Mouse (Mus musculus): ENCODE results near the gene Aar2.
"Not testable (repeated sequence)": the region's sequence is repeated elsewhere in the genome, so short reads cannot be mapped to it uniquely, and the experiment has no call there.

The Aar2 gene

DNA sequence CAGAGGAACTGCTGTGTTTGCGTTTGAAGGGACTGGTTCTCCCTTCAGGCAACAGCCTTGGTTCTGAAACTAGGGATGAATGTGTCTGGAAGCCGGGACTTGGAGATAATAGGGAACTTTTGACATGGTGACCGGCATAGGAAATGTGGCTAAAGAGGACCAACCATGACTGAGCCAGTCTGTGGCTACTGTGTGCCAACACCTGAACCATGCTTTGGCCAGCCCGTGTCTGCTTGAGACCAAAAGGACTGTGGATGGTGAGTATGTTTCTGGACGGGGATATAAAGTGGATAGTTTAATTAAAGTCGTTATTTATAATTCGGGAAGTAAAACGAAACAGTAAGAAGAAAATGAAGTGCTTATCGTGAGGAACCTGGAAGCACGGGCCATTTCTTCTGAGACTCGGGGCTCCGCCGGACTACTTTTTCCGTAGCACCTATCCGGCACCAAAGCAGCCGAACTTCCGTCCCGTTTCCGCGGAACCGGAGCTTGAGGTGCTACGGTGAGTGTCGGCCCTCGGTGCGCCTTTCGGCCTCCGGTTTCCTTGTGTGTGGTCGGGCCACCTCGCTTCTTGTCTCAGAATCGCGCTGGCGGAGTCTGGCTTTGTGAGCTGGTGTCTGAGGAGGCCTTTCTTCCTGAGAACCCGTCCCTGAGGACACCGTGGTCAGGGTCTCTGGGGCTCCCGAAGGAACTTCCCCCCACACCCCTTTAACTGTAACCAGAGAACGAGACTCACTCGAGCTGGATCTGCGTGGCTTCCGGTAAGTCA, at the start of gene Aar2:
Gene Aar2, plus strand, starts transcription at position 462 of the 769 bp plus-strand sequence.
- DNase-seq (ENCODE audit: low read depth in 1 of 2, low spot score in 2 of 2) = peak; percentile 33 to 70

DNA sequence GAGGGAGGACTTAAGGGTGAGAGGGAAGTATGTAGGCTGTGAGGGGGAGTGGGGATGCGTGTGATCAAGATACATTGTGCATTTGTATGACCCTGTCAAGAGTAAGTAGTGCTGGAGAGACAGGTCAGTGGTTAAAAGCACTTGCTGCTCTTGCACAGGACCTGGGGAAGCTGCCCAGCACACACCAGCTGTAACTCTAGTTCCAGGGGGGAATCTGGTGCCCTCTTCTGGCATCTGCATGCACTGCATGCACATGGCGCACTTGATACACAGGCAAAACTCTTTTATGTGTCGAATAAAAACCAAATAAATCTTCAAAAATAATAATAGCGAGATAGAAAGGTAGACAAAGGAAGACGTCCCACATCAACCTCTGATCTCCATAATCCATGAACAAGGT, 49.5 kb upstream of the Aar2 start:
- no peak for DNase-seq (ENCODE audit: low read depth in 1 of 2, low spot score in 2 of 2)

DNA sequence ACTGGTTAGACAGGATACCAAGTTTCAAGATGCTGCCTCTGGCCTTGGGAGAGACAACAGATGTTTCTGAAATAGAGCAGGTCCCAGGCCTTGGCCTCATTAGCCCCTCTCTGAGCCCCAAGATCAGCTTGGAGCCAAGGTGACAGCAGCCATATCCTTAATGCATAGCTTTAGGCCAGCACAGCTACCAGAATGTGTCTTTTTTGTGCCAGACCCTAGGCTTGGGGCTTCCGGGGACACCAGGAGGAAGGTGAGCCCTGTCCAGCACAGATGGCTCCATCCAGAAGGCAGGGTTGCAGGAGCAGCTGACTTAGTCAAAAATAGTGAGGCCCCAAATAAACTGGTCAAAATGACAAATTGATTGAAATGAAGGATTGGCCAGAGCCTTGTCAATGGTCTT, 46.4 kb upstream of the Aar2 start:
- no peak for DNase-seq (ENCODE audit: low read depth in 1 of 2, low spot score in 2 of 2)

DNA sequence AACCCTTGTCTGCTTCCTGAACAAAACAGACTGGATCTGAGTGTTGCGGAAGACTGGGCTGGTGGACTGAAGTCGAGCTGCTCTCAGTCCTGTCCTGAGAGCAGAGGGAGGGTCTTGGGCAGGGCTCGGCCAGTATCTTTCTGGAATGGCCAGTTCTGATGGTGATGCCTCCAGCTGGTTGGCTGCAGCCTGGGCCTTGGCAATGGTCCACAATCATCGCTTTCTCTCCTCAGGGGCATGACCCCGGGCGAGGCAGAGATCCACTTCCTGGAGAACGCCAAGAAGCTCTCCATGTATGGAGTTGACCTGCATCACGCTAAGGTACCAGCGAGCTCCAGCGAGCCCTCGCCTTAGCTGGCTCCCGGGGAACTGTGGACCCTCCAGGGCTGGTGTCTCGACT, 41.9 kb upstream of the Aar2 start:
- DNase-seq (ENCODE audit: low read depth in 1 of 2, low spot score in 2 of 2) = no peak

DNA sequence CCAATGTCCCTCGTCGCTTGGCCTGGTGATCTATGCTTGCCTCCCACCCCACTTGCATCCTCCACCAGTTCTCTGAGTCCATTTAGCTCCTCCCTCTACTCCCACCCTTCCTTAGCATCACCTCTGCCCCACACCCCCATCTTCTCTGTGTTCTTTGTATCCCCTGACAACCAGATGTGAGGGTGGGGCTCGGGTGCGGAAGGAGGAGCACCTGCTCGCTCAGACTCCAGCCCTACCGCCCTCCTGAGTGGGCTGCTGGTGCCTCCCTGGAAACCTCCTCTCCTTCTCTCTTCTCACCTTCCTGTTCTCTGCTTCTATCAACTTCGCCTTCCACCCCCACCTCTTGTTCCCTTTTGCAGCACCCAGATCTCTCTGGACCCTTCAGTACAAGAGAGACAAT, 35.4 kb upstream of the Aar2 start:
- no peak for DNase-seq (ENCODE audit: low read depth in 1 of 2, low spot score in 2 of 2)

DNA sequence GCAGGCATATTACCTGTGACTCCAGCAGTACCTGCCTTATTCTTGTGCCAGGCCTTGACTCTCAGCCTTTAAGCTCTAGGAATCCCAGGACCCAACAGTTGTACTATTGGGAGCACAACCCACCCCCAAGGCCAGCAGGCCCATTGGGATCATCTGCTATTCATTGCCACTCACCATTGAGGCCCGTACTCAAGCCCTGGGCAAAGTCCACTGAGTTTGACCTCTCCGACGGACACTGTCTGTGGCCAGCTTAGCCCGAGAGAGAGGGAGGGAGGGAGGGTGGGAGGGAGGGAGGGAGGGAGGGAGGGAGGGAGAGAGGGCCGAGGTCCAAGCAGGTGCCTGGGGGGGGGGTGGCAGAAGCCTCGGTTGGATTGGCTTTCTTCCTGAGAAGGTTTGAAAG, 34.8 kb upstream of the Aar2 start:
- DNase-seq (ENCODE audit: low read depth in 1 of 2, low spot score in 2 of 2) = no peak

DNA sequence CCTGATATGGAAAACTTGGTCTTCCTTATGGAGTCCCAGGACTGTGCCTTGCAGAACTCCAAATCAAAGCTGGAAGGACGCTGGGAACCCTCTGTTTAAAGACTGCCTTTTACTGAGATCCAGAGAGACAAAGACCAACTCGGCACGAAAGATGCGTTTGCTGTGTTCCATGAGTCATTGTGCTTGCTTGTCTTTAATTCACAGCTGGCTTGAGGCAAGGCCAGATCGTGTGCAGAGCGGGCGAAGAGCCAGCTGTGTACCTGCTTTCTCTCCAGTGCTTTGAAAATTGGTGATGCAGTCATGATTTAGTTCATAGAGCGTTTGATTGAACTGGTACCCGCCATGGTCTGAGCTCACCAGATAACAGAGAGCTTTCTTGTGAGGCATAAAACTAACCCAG, 32.3 kb upstream of the Aar2 start:
- DNase-seq (ENCODE audit: low read depth in 1 of 2, low spot score in 2 of 2) = no peak

DNA sequence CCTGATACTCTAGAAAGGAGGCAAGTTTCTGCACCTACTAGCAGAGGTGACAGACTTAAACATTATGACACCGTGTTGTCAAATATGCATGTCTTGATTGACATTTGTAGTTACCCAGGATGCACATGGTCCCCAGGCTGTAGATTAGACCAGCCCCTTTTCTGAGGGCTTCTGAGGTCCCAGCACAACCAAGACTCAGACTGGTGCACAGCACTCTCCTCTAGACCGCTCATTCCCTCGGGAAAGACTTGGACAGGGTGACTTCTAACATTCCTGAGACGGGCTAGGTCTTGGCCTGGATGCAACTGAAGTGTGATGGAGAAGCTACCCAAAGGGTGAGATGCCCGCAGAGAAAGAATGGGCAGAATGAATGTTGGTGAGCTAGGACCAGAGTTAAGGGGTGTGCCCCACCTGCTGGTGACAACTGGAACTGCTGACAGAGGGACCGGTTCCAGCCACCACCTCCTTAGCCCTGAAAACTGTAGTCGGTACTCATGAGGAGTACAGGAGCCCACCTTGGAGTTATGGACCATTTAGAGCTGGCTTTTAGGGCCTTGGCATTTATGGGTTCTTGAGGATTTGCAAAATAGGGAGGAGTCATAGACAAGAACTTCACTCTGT, 31.7 kb upstream of the Aar2 start:
- peak in 1 of 2 experiments; percentile 39 for DNase-seq (ENCODE audit: low read depth in 1 of 2, low spot score in 2 of 2)

DNA sequence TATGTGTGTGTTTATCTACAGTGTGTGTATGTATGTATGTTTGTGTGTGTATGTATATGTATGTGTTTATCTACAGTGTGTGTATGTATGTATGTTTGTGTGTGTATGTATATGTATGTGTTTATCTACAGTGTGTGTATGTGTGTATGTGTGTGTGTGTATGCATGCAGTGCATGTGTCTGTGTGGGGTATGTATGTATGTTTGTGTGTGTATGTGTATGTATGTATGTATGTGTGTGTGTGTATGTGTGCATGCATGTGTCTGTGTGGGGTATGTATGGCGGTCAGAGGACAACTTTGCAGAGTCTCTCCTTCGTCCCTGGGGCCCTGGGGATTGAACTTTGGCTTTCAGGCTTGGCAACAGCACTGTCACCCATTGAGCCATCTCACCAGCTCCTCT, 30.7 kb upstream of the Aar2 start:
- not testable (repeated sequence) for DNase-seq (ENCODE audit: low read depth in 1 of 2, low spot score in 2 of 2)

DNA sequence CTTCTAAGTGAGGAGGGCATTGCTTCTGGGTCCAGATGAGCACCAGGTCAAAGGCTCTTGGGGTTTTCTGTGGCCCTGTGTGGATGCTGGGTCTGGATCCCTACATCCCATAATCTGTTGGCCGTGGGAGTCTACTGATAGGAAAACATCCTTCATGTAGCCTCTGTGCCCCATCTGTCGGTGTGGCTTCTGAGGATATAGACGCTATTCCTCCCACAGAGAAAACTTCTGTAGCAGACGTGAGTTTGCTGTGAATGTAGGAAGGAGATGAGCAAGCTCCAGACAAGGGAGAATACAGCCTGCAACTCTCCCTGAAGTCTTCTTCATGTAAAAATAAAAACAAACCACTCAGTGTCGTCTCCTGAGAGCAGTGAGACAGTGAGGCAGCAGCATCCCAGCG, 29.1 kb upstream of the Aar2 start:
- DNase-seq (ENCODE audit: low read depth in 1 of 2, low spot score in 2 of 2) = no peak

DNA sequence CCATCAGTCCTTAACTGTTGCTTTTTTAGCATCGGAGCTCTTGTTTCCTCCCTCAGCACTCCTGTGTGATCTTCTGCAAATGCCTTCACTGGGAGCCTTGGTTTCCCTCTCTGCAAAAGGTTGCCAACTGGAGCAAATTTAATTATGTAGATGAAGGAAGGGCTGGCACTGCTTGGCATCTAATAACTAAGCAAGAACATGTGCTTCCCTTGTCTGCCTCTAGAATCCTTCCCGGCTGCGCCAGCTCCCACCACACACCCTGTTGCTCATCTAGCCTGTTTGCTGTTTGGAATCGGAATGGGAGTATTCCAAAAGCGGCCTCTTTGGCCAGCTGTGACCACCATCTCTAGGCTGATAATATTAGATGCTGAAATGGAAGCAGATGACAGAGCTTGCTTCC, 27.8 kb upstream of the Aar2 start:
- no peak for DNase-seq (ENCODE audit: low read depth in 1 of 2, low spot score in 2 of 2)

DNA sequence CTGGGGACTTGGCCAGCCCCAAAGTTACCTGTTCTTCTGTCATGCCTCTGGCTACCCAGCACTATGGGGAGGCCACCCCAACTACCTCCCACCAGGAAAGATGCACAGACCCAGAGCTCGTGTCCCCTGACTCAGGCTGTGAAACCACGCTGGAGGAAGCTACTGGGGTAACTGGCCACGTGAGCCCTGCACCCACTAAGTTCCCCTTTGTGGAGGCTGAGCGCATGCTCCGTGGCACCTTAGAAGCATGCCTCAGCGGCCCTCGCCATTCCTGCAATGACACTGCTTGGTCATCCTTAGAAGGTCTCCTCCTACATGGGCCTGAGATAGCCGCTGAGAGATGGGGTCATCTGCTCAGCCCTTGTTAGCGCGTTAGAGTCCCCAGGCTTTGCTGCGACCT, 24.4 kb upstream of the Aar2 start:
- DNase-seq (ENCODE audit: low read depth in 1 of 2, low spot score in 2 of 2) = peak; percentile 52 to 67

DNA sequence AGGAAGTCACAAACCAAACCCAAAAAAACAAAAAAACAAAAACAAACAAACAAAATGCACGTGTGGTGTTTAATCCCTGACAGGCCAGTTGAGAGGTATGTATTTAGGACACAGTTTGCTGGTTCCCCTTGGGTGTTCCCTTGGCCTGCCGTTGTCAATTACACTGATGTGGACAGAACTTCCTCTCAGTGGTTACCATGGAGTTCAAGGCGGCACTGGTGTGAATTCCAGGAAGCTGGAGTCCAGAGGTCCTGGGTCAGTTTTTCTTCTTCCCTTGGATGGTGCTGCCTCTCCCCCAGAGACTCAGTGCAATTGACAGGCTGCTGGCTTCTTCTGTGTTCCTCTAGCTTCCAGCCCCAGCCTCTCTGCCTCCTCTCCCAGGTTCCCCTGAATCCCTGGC, 23.3 kb upstream of the Aar2 start:
- no peak for DNase-seq (ENCODE audit: low read depth in 1 of 2, low spot score in 2 of 2)

DNA sequence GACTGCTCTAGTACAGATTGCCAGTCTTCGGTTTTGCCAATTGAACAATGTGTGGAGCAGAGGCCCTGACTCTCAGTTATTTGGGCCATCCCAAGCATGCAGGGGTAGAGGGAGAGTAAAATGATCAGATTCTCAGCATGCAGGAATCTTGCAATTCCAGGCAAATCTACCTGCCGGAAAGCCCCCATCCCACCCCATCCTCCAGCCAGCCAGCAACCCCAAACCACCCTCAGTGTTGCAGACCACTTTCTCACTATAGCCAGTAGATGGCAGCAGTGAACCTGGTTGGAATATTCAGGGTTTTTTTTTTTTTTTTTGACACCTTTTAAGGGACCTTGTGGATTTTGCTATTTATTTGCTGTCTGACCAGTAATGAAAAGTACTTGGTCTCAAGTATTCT, 17.7 kb upstream of the Aar2 start:
- DNase-seq (ENCODE audit: low read depth in 1 of 2, low spot score in 2 of 2) = no peak

DNA sequence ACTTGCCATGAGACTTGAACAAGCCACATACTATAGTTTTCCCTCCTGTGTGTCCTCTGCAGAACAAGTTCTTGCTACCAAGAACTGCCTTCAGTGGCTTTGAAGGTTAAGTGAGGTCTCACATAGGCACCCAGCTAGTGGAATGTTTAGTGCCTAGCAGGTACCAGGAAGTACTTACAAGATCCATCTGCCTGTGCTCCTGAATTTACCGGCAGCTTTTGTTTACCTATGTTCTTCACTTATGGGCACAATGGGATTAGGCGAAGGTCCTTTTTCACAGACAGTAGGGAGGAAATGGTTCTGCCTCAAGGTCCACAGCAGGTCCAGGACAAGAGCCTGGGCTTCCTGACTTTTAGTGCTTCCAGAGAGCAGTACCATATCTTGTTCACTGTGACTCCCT, 14.2 kb upstream of the Aar2 start:
- DNase-seq (ENCODE audit: low read depth in 1 of 2, low spot score in 2 of 2) = no peak

DNA sequence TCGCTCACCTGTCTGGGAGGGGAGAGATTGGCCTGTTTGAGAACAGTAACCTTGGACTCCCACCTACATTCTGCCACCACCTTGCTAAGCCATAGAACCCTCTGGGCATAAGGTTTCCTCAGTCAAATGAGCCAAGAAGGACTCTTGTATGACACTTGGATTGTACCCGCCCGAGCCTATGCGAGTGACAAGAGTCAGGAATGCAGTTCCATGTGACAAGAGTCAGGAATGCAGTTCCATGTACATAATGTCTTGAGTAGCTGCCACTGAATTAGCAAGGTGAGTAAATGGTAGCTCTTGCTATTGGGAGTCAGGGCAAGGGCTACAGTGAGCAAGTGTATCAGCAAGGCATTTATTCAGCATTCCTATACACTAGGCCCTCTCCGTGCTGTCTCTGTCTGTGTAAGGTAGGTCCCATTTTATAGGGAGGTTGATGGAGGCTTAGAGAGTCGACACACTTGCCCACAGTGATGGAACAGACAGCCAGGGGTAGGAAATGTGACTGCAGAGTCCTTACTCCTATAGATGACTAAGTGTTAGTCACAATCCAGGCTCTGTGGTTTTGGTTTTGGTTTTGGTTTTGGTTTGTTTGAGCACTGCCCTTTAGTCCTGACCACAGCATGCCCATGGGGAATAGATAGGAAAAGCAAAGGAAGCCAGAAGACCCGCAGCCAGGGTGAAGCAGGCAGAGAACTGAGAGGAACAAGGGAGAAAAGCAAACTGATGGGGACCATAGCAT, 8.4 kb upstream of the Aar2 start:
- no peak for DNase-seq (ENCODE audit: low read depth in 1 of 2, low spot score in 2 of 2)

DNA sequence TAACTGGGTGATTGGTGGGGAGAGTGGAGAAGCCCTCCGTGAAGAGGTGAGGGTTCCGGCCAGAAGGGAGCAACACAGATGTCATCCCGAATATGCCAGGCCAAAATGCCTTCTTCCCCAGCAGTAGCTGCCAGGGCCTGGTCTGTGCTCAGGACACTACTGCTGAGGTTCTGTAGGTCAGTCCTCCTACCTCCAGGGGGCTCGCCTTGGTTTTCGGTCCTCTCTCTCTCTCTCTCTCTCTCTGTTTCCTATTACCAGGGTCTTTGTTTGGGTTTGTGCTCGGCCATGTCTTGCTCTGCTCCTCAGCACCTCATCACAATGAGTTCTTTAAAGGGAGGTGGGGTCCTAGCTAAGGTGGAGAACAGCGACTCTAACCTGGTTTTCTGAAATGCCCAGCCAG, 6.4 kb upstream of the Aar2 start:
- DNase-seq (ENCODE audit: low read depth in 1 of 2, low spot score in 2 of 2) = no peak

DNA sequence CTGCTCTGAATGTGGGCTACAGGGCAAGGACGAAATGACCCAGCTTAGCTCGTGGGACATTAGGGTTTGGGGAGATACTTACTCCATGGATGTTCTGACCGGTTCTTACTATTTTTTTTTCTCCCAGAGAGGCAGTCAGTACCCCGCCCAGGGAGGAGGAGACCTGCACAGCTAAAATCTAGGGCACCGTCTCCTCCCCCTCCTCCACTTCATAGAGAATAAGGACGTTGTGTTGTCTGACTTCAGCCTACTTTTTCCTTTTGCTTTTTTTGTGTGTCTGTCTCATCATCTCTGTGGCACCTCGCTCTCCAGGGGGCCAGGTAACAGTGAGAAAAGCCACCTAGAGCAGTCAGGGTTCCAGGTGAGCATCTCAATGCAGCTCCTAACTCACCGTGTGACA, 5.0 kb upstream of the Aar2 start:
- DNase-seq (ENCODE audit: low read depth in 1 of 2, low spot score in 2 of 2) = no peak

DNA sequence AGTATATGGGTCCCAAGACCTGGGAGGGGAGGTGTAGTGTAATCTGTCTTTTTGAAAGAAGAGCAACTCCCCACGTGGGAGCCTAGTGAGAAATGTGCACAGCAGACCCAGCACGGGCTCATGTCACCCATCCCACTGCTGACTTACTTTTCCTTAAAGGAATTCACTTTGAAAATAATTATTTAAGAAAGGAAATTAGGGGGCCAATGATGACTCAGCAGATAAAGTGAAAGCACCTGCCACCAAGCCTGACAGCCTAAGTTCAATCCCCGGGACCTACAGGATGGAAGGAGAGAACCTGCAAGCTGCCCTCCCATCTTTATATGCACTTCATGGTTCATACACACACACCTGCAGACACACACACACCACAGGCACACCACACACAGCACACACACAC, 3.6 kb upstream of the Aar2 start:
- DNase-seq (ENCODE audit: low read depth in 1 of 2, low spot score in 2 of 2) = no peak

DNA sequence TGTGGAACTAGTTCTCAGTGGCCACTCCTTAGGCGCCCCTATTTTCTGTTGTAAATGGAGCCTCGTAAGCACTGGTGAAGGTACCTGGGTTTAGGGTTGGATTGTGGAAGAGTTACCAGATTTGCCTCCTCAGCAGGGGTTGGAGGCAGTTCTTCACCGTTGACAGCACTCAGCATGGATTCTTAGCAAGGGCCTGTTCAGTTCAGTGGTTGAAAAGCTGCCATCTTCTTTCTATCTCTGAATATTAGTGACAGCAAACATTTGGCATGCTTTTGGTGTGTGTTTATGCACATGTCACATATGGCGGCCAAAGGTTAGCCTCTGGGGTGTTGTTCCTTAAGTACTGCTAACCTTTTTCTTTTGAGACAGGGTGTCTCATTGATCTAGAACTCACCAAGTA, 5.0 kb downstream of the Aar2 start:
- no peak for DNase-seq (ENCODE audit: low read depth in 1 of 2, low spot score in 2 of 2)

DNA sequence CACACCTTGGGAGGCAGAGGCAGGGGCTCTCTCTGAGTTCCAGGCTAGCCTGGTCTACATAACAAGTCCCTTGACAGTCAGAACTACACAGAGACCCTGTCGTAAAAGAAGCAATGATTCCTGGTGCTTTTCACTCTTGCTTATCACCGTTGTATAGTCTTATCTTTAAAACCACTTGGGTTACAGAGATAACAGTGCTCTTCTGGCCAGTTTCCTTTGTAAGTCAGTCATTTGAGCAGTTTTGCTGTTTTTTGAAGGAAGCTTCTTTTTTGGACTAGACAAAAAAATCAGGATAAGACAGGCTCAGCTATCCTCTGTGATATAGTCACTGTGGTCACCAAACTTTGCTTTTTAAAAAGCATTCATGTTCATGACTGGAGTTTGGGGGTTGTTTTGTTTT, 14.4 kb downstream of the Aar2 start:
- DNase-seq (ENCODE audit: low read depth in 1 of 2, low spot score in 2 of 2) = no peak

DNA sequence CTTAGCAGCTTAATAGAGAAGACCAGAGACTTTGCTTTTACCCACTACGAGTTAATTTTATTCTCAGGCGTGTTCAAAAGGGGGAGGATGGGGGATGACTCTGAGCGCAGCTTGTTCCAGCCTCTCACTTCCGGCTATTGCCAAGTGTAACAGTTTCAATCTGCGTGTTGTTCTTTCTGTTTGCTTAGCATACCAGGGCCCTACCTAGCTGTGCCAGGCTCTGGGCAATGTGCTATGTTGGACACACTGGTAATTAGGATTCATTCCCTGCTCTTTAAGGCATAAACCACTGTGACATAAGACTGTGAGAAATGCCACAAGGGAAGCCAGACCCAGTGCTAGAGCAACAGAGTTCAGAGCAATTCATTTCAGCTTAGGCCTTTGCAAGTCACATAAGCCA, 16.2 kb downstream of the Aar2 start:
- no peak for DNase-seq (ENCODE audit: low read depth in 1 of 2, low spot score in 2 of 2)
